Mouse (Mus musculus) hindbrain, embryonic 11.5 days (tissue): ENCODE measurements at regions not wholly inside any gene's neighbourhood (a gene's known extent, or its start where the extent isn't known, plus 50 kb on each side); places are given as distances from the start of the nearest gene placed in this dataset.
A peak's percentile ranks its signal among the peaks of the same experiment; 100 is the strongest.

Experiments used
- ATAC-seq: fragments of 200-750 bp; cut with Nextera tagmentation; 2 replicates; pipeline ENCODE4 v1.8.0; 2017; ENCODE audit warnings: mild to moderate bottlenecking, moderate TSS enrichment, moderate library complexity; ENCODE audit not compliant: low FRiP score
- DNase-seq: peaks from one replicate; pipeline ENCODE4 v3.0.0-alpha.2; 2015; ENCODE audit warnings: low spot score
- H3K27ac ChIP-seq: fragments of 300-500 bp; sonication (generic); 2 replicates; pipeline ENCODE4 v1.5.1; 2014; ENCODE audit warnings: mild to moderate bottlenecking, low read depth, low read length
- H3K27me3 ChIP-seq: fragments of 300-500 bp; sonication (generic); 2 replicates; pipeline ENCODE4 v1.6.1; 2014; ENCODE audit warnings: mild to moderate bottlenecking, low read length, moderate library complexity, mixed read lengths; ENCODE audit not compliant: control insufficient read depth, insufficient read depth
- H3K36me3 ChIP-seq: fragments of 300-500 bp; sonication (generic); 2 replicates; pipeline ENCODE4 v1.6.1; 2014; ENCODE audit warnings: mild to moderate bottlenecking, low read length, moderate library complexity, mixed read lengths; ENCODE audit not compliant: control insufficient read depth, insufficient read depth
- H3K4me1 ChIP-seq: fragments of 300-500 bp; sonication (generic); replicated peaks from 2 replicates; pipeline ENCODE4 v1.6.1; 2014; ENCODE audit warnings: low read length, mixed read lengths; ENCODE audit not compliant: control insufficient read depth, insufficient read depth
- H3K4me2 ChIP-seq: fragments of 300-500 bp; sonication (generic); replicated peaks from 2 replicates; pipeline ENCODE4 v1.6.1; 2014; ENCODE audit warnings: mild to moderate bottlenecking, low read depth, low read length
- H3K4me3 ChIP-seq: fragments of 300-500 bp; sonication (generic); 2 replicates; pipeline ENCODE4 v1.5.1; 2014; ENCODE audit warnings: low read depth, low read length
- H3K9ac ChIP-seq: fragments of 300-500 bp; sonication (generic); 2 replicates; pipeline ENCODE4 v1.6.1; 2014; ENCODE audit warnings: low read depth, low read length
- H3K9me3 ChIP-seq: fragments of 300-500 bp; sonication (generic); 2 replicates; pipeline ENCODE4 v1.6.1; 2016; ENCODE audit warnings: low read length; ENCODE audit not compliant: control insufficient read depth
- WGBS: fragments of 180-500 bp; shearing (Covaris S2); extraction: QIAGEN DNeasy Blood & Tissue Kit; methylation state at CpG from one replicate; pipeline ENCODE4 v1.1.7; 2014; 5-methylcytosine and 5-hydroxymethylcytosine counted together

DNA sequence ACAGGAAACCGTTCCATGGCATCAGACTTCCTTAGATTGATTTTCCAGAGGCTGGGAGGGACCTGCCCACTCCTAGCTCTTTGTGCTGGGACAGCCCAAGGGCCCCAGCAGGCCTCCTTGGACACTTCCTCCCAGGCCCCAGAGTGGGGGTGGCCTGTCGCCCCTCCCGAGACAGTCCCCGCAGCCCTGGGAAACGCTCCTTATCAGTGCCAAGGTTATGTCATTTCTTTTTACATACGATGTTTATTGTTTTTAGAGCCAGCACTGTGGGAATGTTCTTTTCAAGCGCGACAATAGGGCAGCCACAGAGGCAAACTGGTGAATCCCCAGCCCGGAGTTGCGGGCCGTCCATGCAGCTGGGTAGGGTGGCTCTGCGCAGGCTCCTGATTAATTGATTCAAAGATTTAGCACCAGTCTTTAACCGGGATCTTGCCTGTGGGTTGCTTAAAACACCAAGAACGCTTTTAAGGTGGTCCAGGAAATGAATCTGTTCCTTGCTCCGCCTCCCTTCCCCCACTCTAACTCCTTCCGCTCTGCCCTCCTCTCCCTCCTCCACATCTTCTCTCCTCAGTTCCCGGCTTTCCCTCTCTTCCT is 304.4 kb upstream of the Arglu1 start:
- H3K36me3 ChIP-seq, result no peaks in the 10 kb centered on the region
- H3K27ac ChIP-seq, result peak overlapping the region; percentile 43
- no peaks in the 10 kb centered on the region for H3K27me3 ChIP-seq
- 2% methylated on average over 17 of the region's 17 CpGs for WGBS
- peak overlapping the region; percentile 40; the same call in 1 of the 2 replicates for H3K9ac ChIP-seq
- ATAC-seq (peak; percentile 92), DNase-seq (peak; percentile 72)
- H3K4me1 ChIP-seq, result peaks cover 6% of the 10 kb centered on the region
- no peaks in the 10 kb centered on the region for H3K9me3 ChIP-seq
- H3K4me2 ChIP-seq, result peak overlapping the region; percentile 34
- H3K4me3 ChIP-seq, result peak overlapping the region; percentile 19

DNA sequence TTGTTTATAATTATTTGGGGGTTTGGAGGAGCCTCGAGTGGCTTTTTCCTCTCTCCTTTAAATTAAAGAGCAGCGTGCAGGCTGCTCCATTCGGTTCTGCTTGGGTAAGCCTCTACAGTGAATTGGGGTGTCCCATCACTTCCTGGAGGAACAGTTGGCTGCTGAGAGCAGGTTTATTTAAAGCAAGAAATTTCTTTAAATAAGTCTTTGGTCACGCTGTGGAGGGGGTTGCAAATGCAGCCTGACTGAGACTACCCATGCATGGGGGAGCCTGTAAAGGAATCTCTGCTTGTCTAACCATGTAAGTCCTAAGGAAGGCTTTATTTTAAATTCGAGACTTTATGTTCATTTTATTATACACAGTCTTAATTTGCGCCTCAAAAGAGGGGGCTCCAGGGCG is 303.7 kb upstream of the Arglu1 start:
- H3K9ac ChIP-seq, result no peak overlapping the region; the same call in 1 of the 2 replicates
- H3K27ac ChIP-seq, result no peak overlapping the region

DNA sequence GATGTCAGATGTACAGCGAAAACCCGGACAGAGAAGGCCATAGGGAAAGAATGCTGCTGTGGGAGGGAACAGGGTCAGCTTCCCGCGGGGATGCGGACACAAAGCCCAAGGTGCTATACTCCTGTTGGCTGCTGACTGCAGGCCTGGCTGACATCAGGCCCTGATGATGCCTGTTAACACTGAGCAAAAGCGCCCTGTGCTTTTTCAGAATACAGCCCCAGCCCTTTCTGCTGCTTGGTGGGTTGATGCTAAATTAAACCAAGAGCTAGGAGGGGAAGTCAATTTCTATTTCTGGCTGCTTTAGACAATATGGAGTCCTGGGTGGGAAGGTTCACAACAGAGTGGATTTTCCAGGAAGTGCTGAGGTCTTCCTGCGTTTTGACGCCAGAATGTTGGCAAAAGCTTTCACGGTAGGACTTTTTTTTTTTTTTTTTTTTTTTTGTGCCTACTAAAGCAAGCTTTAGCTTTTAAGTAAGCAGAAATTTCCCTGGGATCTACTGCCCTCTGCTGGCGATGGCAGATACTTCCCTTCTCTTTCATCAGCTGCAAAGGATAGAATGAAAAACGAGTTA is 302.2 kb upstream of the Arglu1 start:
- peaks cover 6% of the 10 kb centered on the region for H3K4me1 ChIP-seq
- 8% methylated on average over 11 of the region's 11 CpGs for WGBS
- no peak for ATAC-seq

More for the DNA sequence above, 303.7 kb upstream of the Arglu1 start:
- Histone ChIP-seq H3K36me3 (no peaks in the 10 kb centered on the region), H3K4me2 (no peak overlapping the region), H3K4me3 (no peak overlapping the region), H3K27me3 (no peaks in the 10 kb centered on the region), H3K4me1 (peaks cover 6% of the 10 kb centered on the region), H3K9me3 (no peaks in the 10 kb centered on the region)
- no peak for DNase-seq
- peak; percentile 77 for ATAC-seq
- WGBS, result 13% methylated on average over 7 of the region's 7 CpGs

DNA sequence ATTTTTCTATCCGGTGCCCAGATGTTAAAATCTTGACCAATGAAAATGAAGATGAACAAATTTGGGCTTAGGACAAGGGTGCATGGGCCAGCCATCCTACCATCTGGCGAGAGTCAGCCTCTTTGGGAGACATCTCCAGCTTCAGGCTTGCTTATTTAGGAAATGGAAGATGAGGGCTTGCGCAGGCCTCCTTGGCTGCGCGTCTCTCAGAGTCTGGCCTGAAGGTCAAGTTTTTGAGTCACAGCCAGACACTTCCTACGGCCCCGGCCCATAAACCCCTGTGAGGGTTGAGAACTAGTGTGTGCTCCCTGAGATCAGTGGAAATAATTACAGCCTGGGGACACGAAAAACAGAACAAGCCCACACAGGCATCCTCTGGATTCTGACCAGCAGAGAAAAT is 300.7 kb upstream of the Arglu1 start:
- DNase-seq (no peak), ATAC-seq (no peak)
- Histone ChIP-seq H3K4me1 (peaks cover 6% of the 10 kb centered on the region), H3K4me2 (no peak overlapping the region), H3K9ac (no peak overlapping the region), H3K36me3 (no peaks in the 10 kb centered on the region), H3K9me3 (no peaks in the 10 kb centered on the region), H3K27me3 (no peaks in the 10 kb centered on the region), H3K27ac (no peak overlapping the region), H3K4me3 (no peak overlapping the region)
- whole genome bisulfite sequencing, result 76% methylated on average over 8 of the region's 8 CpGs

More for the DNA sequence above, 302.2 kb upstream of the Arglu1 start:
- peak; percentile 92 for DNase-seq
- Histone ChIP-seq H3K36me3 (no peaks in the 10 kb centered on the region), H3K9me3 (no peaks in the 10 kb centered on the region), H3K27ac (peak overlapping the region; percentile 63), H3K4me2 (no peak overlapping the region; the same call in 1 of the 2 replicates), H3K9ac (no peak overlapping the region; the same call in 1 of the 2 replicates), H3K4me3 (no peak overlapping the region), H3K27me3 (no peaks in the 10 kb centered on the region)

DNA sequence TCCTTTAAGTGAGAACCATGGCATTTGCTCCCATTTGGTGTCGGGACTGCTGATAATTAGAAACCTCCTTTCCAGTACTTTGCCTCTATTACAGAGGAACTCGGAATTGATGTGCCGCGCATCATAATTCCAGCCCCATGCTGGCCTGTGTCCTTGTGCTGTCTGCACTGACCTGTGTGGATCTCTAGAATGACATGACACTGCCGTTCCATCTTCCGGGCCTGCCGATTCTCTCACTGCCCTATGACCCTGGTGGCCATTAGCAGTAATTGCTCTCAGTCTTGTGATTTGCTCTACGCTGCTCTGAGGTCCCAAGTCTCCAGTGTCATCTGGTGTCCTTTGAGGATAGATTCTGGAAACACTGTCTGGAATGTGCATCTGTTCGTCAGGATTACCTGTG is 295.7 kb upstream of the Arglu1 start:
- H3K36me3 ChIP-seq, result no peaks in the 10 kb centered on the region
- ATAC-seq (no peak), DNase-seq (peak; percentile 19)
- WGBS, result 58% methylated on average over 9 of the region's 9 CpGs
- no peaks in the 10 kb centered on the region for H3K9me3 ChIP-seq
- peaks cover 3% of the 10 kb centered on the region; the same call in 1 of the 2 replicates for H3K4me1 ChIP-seq
- no peaks in the 10 kb centered on the region for H3K27me3 ChIP-seq
- no peak overlapping the region for H3K27ac ChIP-seq
- no peak overlapping the region for H3K4me3 ChIP-seq
- H3K9ac ChIP-seq, result no peak overlapping the region
- no peak overlapping the region for H3K4me2 ChIP-seq

GRCm38 (mm10) chr8:8985395-8985794 is 295.1 kb upstream of the Arglu1 start:
- H3K36me3 ChIP-seq, result no peaks in the 10 kb centered on the region
- H3K4me2 ChIP-seq, result no peak overlapping the region
- DNase-seq, result no peak
- no peaks in the 10 kb centered on the region for H3K9me3 ChIP-seq
- H3K27ac ChIP-seq, result no peak overlapping the region
- no peak overlapping the region for H3K9ac ChIP-seq
- 86% methylated on average over 13 of the region's 13 CpGs for WGBS
- H3K4me3 ChIP-seq, result no peak overlapping the region
- no peak for ATAC-seq
- peaks cover 3% of the 10 kb centered on the region; the same call in 1 of the 2 replicates for H3K4me1 ChIP-seq
- no peaks in the 10 kb centered on the region for H3K27me3 ChIP-seq

GRCm38 (mm10) chr8:8984829-8985251 is 294.5 kb upstream of the Arglu1 start:
- Histone ChIP-seq H3K36me3 (no peaks in the 10 kb centered on the region), H3K4me1 (peaks cover 3% of the 10 kb centered on the region; the same call in 1 of the 2 replicates), H3K27ac (no peak overlapping the region), H3K27me3 (no peaks in the 10 kb centered on the region), H3K9me3 (no peaks in the 10 kb centered on the region), H3K4me3 (no peak overlapping the region), H3K4me2 (no peak overlapping the region), H3K9ac (no peak overlapping the region)
- ATAC-seq (0 out of 2 replicates have a peak, but pooled peaks have one; percentile 20), DNase-seq (peak; percentile 32)
- 29% methylated on average over 11 of the region's 11 CpGs for WGBS

DNA sequence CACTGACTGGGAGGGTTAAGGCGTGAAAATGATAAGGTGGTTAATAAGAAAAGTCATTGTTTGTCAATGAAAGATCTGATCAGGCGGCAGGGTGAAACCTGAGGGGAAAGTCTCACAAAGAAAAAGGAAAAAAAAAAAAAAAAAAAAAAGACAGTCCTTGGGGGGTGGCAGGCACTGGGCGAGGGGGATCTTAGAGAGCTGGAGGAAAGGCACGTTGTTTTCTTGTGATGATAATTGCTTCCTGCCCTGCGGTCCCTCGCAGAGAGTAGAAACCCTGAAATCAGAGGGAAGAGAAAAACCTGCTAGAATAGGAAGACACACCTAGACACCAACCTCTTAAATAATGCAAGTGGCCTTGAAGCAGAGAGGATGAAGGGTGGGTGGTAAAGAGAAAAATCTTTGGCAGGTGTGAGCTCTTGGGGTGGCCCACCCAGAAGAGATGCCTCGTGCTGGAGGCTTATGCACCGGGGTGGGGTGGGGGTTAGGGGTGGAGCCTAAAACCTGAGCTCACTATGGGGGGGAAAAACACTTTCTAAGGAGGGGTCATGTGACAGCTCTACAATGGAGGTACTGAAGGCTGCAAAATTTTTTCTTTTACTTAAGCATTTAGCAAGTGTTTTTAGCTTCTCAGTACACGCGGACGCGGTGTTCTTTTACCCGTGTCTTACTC is 294.0 kb upstream of the Arglu1 start:
- Histone ChIP-seq H3K36me3 (no peaks in the 10 kb centered on the region), H3K27ac (no peak overlapping the region), H3K9me3 (no peaks in the 10 kb centered on the region), H3K4me3 (no peak overlapping the region), H3K9ac (no peak overlapping the region), H3K27me3 (no peaks in the 10 kb centered on the region), H3K4me2 (no peak overlapping the region), H3K4me1 (peaks cover 3% of the 10 kb centered on the region; the same call in 1 of the 2 replicates)
- DNase-seq (no peak), ATAC-seq (peak; percentile 52)
- WGBS, result 18% methylated on average over 13 of the region's 13 CpGs
